19 mouse cellular contexts compared by ENCODE assay signal in genomic region chr9:42178759-42179377, GRCm38 (mm10). TPM values are rescaled to one million over a fixed set of nuclear protein-coding genes. Genes with fewer than 3 reads are reported as not detected.
A peak's percentile ranks its signal among the peaks of the same experiment; 100 is the strongest.
DNase-seq lines count a peak whose midpoint lies in the region; ATAC-seq and TF ChIP-seq lines count a peak whose summit lies in the region.
"Had no signal": no experiment of that assay in that cellular context is flagged by ENCODE, and none has a peak within 500 bp of the region (broad histone marks: within the 10 kb centered on the region; RNA-seq: fewer than 3 reads in every experiment).

No protein-coding gene starts in this region.

- no peaks in the 10 kb centered on the region for H3K4me1 ChIP-seq in heart, adult 2 months (ENCODE audit: control insufficient read depth, insufficient read depth, low read length)
- peaks cover 35% of the 10 kb centered on the region for H3K4me1 ChIP-seq in forebrain, embryonic 10.5 days
- peaks cover 14% of the 10 kb centered on the region; the same call in 1 of the 2 replicates for H3K4me1 ChIP-seq in hindbrain, embryonic 14.5 days (replicated peaks; ENCODE audit: control insufficient read depth, insufficient read depth, low read length)
- H3K4me1 ChIP-seq in neural tube, embryonic 13.5 days (replicated peaks): peaks cover 18% of the 10 kb centered on the region

- peak; percentile 79 for ATAC-seq in hindbrain, embryonic 14.5 days (ENCODE audit: low FRiP score)
- peak; percentile 75 for ATAC-seq in neural tube, embryonic 13.5 days (ENCODE audit: low read depth)
- no peak for ATAC-seq in frontal cortex, adult (ENCODE audit: low TSS enrichment)
- ATAC-seq: activated CD4-positive, CD25-positive, alpha-beta regulatory T cell, adult 4 months had no signal

- peak; percentile 50 for DNase-seq in heart, adult 11 months
- DNase-seq in heart, adult 2 months: no peak
- DNase-seq in forebrain, embryonic 10.5 days (ENCODE audit: extremely low spot score, low spot score): no peak
- DNase-seq in hindbrain, embryonic 14.5 days (ENCODE audit: low spot score): no peak
- DNase-seq in ovary, postnatal 14 days (ENCODE audit: low spot score): no peak
- DNase-seq in cerebellum, postnatal 10 days: no peak
- DNase-seq: cerebellum, adult 2 months; heart, postnatal 36 days; kidney, adult 2 months; liver; spleen, adult 18-20 months had no signal

- H3K4me2 ChIP-seq in hindbrain, embryonic 14.5 days (replicated peaks): no peak overlapping the region
- no peak overlapping the region for H3K4me2 ChIP-seq in neural tube, embryonic 13.5 days
- H3K4me2 ChIP-seq: embryonic facial prominence, embryonic 13.5 days; lung, embryonic 15.5 days had no signal

- no peaks in the 10 kb centered on the region for H3K9me3 ChIP-seq in forebrain, embryonic 10.5 days
- no peaks in the 10 kb centered on the region for H3K9me3 ChIP-seq in hindbrain, embryonic 14.5 days (ENCODE audit: control insufficient read depth, low read length)
- H3K9me3 ChIP-seq in neural tube, embryonic 13.5 days: no peaks in the 10 kb centered on the region
- H3K9me3 ChIP-seq: embryonic facial prominence, embryonic 13.5 days; heart, embryonic 10.5 days; lung, embryonic 15.5 days had no signal

- no peak for TF ChIP-seq EP300 in heart, adult 2 months (IDR thresholded peaks at IDR 0.05; ENCODE audit: insufficient read depth, low read depth, low read length)

- H3K36me3 ChIP-seq in heart, adult 2 months (ENCODE audit: control insufficient read depth, insufficient read depth, low read length): no peaks in the 10 kb centered on the region
- no peaks in the 10 kb centered on the region for H3K36me3 ChIP-seq in forebrain, embryonic 10.5 days (replicated peaks)
- H3K36me3 ChIP-seq in hindbrain, embryonic 14.5 days (replicated peaks; ENCODE audit: control insufficient read depth, insufficient read depth): no peaks in the 10 kb centered on the region
- no peaks in the 10 kb centered on the region for H3K36me3 ChIP-seq in neural tube, embryonic 13.5 days
- H3K36me3 ChIP-seq: embryonic facial prominence, embryonic 13.5 days; G1E; heart, embryonic 10.5 days; lung, embryonic 15.5 days had no signal

- no peak overlapping the region for H3K9ac ChIP-seq in heart, adult 2 months (ENCODE audit: low read depth, low read length)
- H3K9ac ChIP-seq in hindbrain, embryonic 14.5 days: no peak overlapping the region
- H3K9ac ChIP-seq in neural tube, embryonic 13.5 days: no peak overlapping the region
- H3K9ac ChIP-seq: embryonic facial prominence, embryonic 13.5 days; lung, embryonic 15.5 days had no signal

- H3K27me3 ChIP-seq in heart, adult 2 months (ENCODE audit: control insufficient read depth, insufficient read depth, low read length): no peaks in the 10 kb centered on the region
- no peaks in the 10 kb centered on the region for H3K27me3 ChIP-seq in forebrain, embryonic 10.5 days (ENCODE audit: poor library complexity, severe bottlenecking)
- no peaks in the 10 kb centered on the region for H3K27me3 ChIP-seq in hindbrain, embryonic 14.5 days (ENCODE audit: control insufficient read depth, insufficient read depth, low read length)
- H3K27me3 ChIP-seq in neural tube, embryonic 13.5 days: no peaks in the 10 kb centered on the region
- H3K27me3 ChIP-seq: embryonic facial prominence, embryonic 13.5 days; lung, embryonic 15.5 days had no signal

- 52% methylated on average over 4 of the region's 4 CpGs for WGBS in heart, adult 2 months
- WGBS in forebrain, embryonic 10.5 days: 34% methylated on average over 4 of the region's 4 CpGs
- WGBS in hindbrain, embryonic 14.5 days: 12% methylated on average over 4 of the region's 4 CpGs
- 20% methylated on average over 4 of the region's 4 CpGs for WGBS in neural tube, embryonic 13.5 days

- no peak for TF ChIP-seq CTCF in heart, adult 2 months (IDR thresholded peaks at IDR 0.05)

- no peak for TF ChIP-seq POLR2A in heart, adult 2 months (IDR thresholded peaks at IDR 0.05; ENCODE audit: insufficient read depth, low read depth, low read length)

- H3K4me3 ChIP-seq in heart, adult 2 months: no peak overlapping the region
- no peak overlapping the region for H3K4me3 ChIP-seq in forebrain, embryonic 10.5 days
- no peak overlapping the region for H3K4me3 ChIP-seq in hindbrain, embryonic 14.5 days (replicated peaks; ENCODE audit: low read length)
- H3K4me3 ChIP-seq in neural tube, embryonic 13.5 days: no peak overlapping the region
- H3K4me3 ChIP-seq: embryonic facial prominence, embryonic 13.5 days; heart, embryonic 10.5 days; layer of hippocampus, adult 2 months; lung, embryonic 15.5 days had no signal

- no peaks in the 10 kb centered on the region for H3K79me2 ChIP-seq in heart, adult 2 months (replicated peaks; ENCODE audit: control insufficient read depth, insufficient read depth, low read length)

- intact Hi-C loops in heart, adult 2 months (cut with DNase I): no loop called here

- no peak overlapping the region for H3K27ac ChIP-seq in heart, adult 2 months
- H3K27ac ChIP-seq in forebrain, embryonic 10.5 days: peak overlapping the region; percentile 72; the same call in 1 of the 2 replicates
- H3K27ac ChIP-seq in hindbrain, embryonic 14.5 days: peak overlapping the region; percentile 58; the same call in 1 of the 2 replicates
- peak overlapping the region; percentile 78 for H3K27ac ChIP-seq in neural tube, embryonic 13.5 days (replicated peaks)
- H3K27ac ChIP-seq: embryonic facial prominence, embryonic 13.5 days; heart, embryonic 10.5 days; layer of hippocampus, adult 2 months had no signal

RNA-seq across cellular contexts. Expression of gene Sorl1, which starts 54.8 kb away (rescaled TPM):
- 10 to 100 TPM; 14.1 to 16.0 TPM for total RNA-seq in heart, adult 2 months (2021)
- 12.3 and 13.4 TPM in 2 replicates for polyA plus RNA-seq in heart, adult 2 months (2012; rRNA removed)
- 1.9 and 4.7 TPM in 2 replicates for polyA plus RNA-seq in forebrain, embryonic 10.5 days (2016; fragmentation: Nextera tagmentation; extraction: Ambion mirVana)
- 17.9 and 21.4 TPM in 2 replicates for polyA plus RNA-seq in hindbrain, embryonic 14.5 days (2014; fragmentation: Nextera tagmentation; extraction: Ambion mirVana)
- polyA plus RNA-seq in neural tube, embryonic 13.5 days (2015; fragmentation: Nextera tagmentation; extraction: Ambion mirVana): 12.1 and 12.7 TPM in 2 replicates
